Mouse (Mus musculus) forebrain, embryonic 15.5 days (tissue): ENCODE measurements around the gene Gpr61. TPM values are rescaled to one million over a fixed set of nuclear protein-coding genes. Genes with fewer than 3 reads are reported as not detected.

Experiments used
- ATAC-seq: fragments of 200-750 bp; cut with Nextera tagmentation; replicated peaks from 2 replicates; pipeline ENCODE4 v1.8.0; 2017; ENCODE audit warnings: mild to moderate bottlenecking, moderate TSS enrichment, moderate library complexity
- H3K27ac ChIP-seq: fragments of 300-500 bp; sonication (generic); replicated peaks from 2 replicates; pipeline ENCODE4 v1.5.1; 2015; ENCODE audit warnings: mild to moderate bottlenecking, inconsistent platforms
- H3K27me3 ChIP-seq: fragments of 300-500 bp; sonication (generic); 2 replicates; pipeline ENCODE4 v1.6.1; 2015; ENCODE audit warnings: inconsistent platforms
- H3K36me3 ChIP-seq: fragments of 300-500 bp; sonication (generic); 2 replicates; pipeline ENCODE4 v1.6.1; 2015; ENCODE audit warnings: mild to moderate bottlenecking, inconsistent platforms
- H3K4me1 ChIP-seq: fragments of 300-500 bp; sonication (generic); 2 replicates; pipeline ENCODE4 v1.6.1; 2015; ENCODE audit warnings: inconsistent platforms
- H3K4me2 ChIP-seq: fragments of 300-500 bp; sonication (generic); replicated peaks from 2 replicates; pipeline ENCODE4 v1.6.1; 2015; ENCODE audit warnings: mild to moderate bottlenecking, inconsistent platforms
- H3K4me3 ChIP-seq: fragments of 300-500 bp; sonication (generic); 2 replicates; pipeline ENCODE4 v1.5.1; 2015; ENCODE audit warnings: mild to moderate bottlenecking, inconsistent platforms
- H3K9ac ChIP-seq: fragments of 300-500 bp; sonication (generic); replicated peaks from 2 replicates; pipeline ENCODE4 v1.6.1; 2015; ENCODE audit warnings: mild to moderate bottlenecking, inconsistent platforms
- H3K9me3 ChIP-seq: fragments of 300-500 bp; sonication (generic); 2 replicates; pipeline ENCODE4 v1.6.1; 2016; ENCODE audit warnings: inconsistent platforms
- WGBS: fragments of 180-500 bp; shearing (Covaris S2); methylation state at CpG from one replicate; pipeline ENCODE4 v1.1.7; 2015; ENCODE audit warnings: mixed read lengths; 5-methylcytosine and 5-hydroxymethylcytosine counted together
- polyA plus RNA-seq: library from polyadenylated mRNA; unstranded; fragments of >200 nt; fragmentation: Nextera tagmentation; extraction: Ambion mirVana; gene quantifications from 2 replicates; pipeline ENCODE4 v1.2.1, GENCODE M21; 2015

Gpr61 gene
- polyA plus RNA-seq, 1 experiment from 2014 or later = 2.2 TPM

- H3K27me3 ChIP-seq = no peaks in the 10 kb centered on the region
- peaks cover 9% of the 10 kb centered on the region; the same call in 1 of the 2 replicates for H3K36me3 ChIP-seq
- H3K4me2 ChIP-seq = no peak overlapping the region
- no peak overlapping the region for H3K27ac ChIP-seq
- ATAC-seq = no peak
- no peaks in the 10 kb centered on the region for H3K9me3 ChIP-seq
- H3K9ac ChIP-seq = 0 out of 2 replicates have a peak overlapping the region, but pooled peaks have one; percentile 6
- no peak overlapping the region for H3K4me3 ChIP-seq
- 65% methylated on average over 5 of the region's 5 CpGs for WGBS
- peaks cover 41% of the 10 kb centered on the region for H3K4me1 ChIP-seq
These were observed 35.2 kb upstream of the Gpr61 start for GRCm38 (mm10) chr3:108189897-108190296.

- Histone ChIP-seq H3K4me3 (no peak overlapping the region), H3K9ac (no peak overlapping the region), H3K4me2 (no peak overlapping the region), H3K4me1 (peaks cover 40% of the 10 kb centered on the region), H3K9me3 (no peaks in the 10 kb centered on the region), H3K36me3 (peaks cover 9% of the 10 kb centered on the region; the same call in 1 of the 2 replicates), H3K27ac (no peak overlapping the region), H3K27me3 (no peaks in the 10 kb centered on the region)
- WGBS = 76% methylated on average over 9 of the region's 9 CpGs
- ATAC-seq = no peak
These were observed 34.2 kb upstream of the Gpr61 start for GRCm38 (mm10) chr3:108188716-108189490.

- Histone ChIP-seq H3K27ac (no peak overlapping the region), H3K9me3 (no peaks in the 10 kb centered on the region), H3K36me3 (0 out of 2 replicates have a peak, but pooled peaks cover 6% of the 10 kb centered on the region), H3K4me2 (peak overlapping the region; percentile 89), H3K9ac (peak overlapping the region; percentile 80), H3K27me3 (no peaks in the 10 kb centered on the region), H3K4me3 (peak overlapping the region; percentile 84), H3K4me1 (peaks cover 37% of the 10 kb centered on the region)
- 67% methylated on average over 20 of the region's 20 CpGs for WGBS
- ATAC-seq = peak; percentile 40
These were observed 32.6 kb upstream of the Gpr61 start for GRCm38 (mm10) chr3:108187111-108187795.

GRCm38 (mm10) chr3:108186098-108187047, 31.7 kb upstream of the Gpr61 start, which contains the start of gene Amigo1:
Gene Amigo1, plus strand, starts transcription at chr3:108186335.
- H3K27ac ChIP-seq = peak within 1 kb of the TSS; percentile 38
- peak; percentile 74 for ATAC-seq

GRCm38 (mm10) chr3:108185460-108186097, 30.9 kb upstream of the Gpr61 start:
- Histone ChIP-seq H3K9ac (peak overlapping the region; percentile 80), H3K27ac (no peak overlapping the region), H3K36me3 (0 out of 2 replicates have a peak, but pooled peaks cover 6% of the 10 kb centered on the region), H3K9me3 (no peaks in the 10 kb centered on the region), H3K4me2 (peak overlapping the region; percentile 89), H3K4me3 (peak overlapping the region; percentile 84), H3K27me3 (no peaks in the 10 kb centered on the region), H3K4me1 (peaks cover 37% of the 10 kb centered on the region)
- peak; percentile 54; the same call in 1 of the 2 replicates for ATAC-seq
- 3% methylated on average over 16 of the region's 16 CpGs for WGBS

More at GRCm38 (mm10) chr3:108186098-108187047, 31.7 kb upstream of the Gpr61 start, which contains the start of gene Amigo1:
- Histone ChIP-seq H3K4me1 (peaks cover 37% of the 10 kb centered on the region), H3K27me3 (no peaks in the 10 kb centered on the region), H3K36me3 (0 out of 2 replicates have a peak, but pooled peaks cover 6% of the 10 kb centered on the region), H3K4me2 (peak within 1 kb of the TSS; percentile 89), H3K4me3 (peak within 1 kb of the TSS; percentile 84), H3K9me3 (no peaks in the 10 kb centered on the region), H3K9ac (peak within 1 kb of the TSS; percentile 80)
- under 1% methylated on average over 80 of the region's 100 CpGs for WGBS

- no peak overlapping the region for H3K4me3 ChIP-seq
- 79% methylated on average over 3 of the region's 3 CpGs for WGBS
- no peak overlapping the region for H3K4me2 ChIP-seq
- H3K27me3 ChIP-seq = no peaks in the 10 kb centered on the region
- no peak overlapping the region for H3K27ac ChIP-seq
- peaks cover 33% of the 10 kb centered on the region for H3K4me1 ChIP-seq
- no peak for ATAC-seq
- no peaks in the 10 kb centered on the region for H3K9me3 ChIP-seq
- no peak overlapping the region for H3K9ac ChIP-seq
- 0 out of 2 replicates have a peak, but pooled peaks cover 2% of the 10 kb centered on the region for H3K36me3 ChIP-seq
These were observed 30.1 kb upstream of the Gpr61 start for GRCm38 (mm10) chr3:108184742-108185141.

GRCm38 (mm10) chr3:108180514-108180913, 25.8 kb upstream of the Gpr61 start:
- 19% methylated on average over 2 of the region's 2 CpGs for WGBS
- H3K4me1 ChIP-seq = peaks cover 5% of the 10 kb centered on the region
- H3K9me3 ChIP-seq = no peaks in the 10 kb centered on the region
- no peak overlapping the region for H3K9ac ChIP-seq
- H3K4me2 ChIP-seq = no peak overlapping the region
- no peak overlapping the region for H3K4me3 ChIP-seq
- ATAC-seq = no peak
- H3K27me3 ChIP-seq = no peaks in the 10 kb centered on the region
- no peak overlapping the region for H3K27ac ChIP-seq
- no peaks in the 10 kb centered on the region for H3K36me3 ChIP-seq

- Histone ChIP-seq H3K27me3 (no peaks in the 10 kb centered on the region), H3K9ac (no peak overlapping the region), H3K36me3 (no peaks in the 10 kb centered on the region), H3K4me1 (peaks cover 17% of the 10 kb centered on the region), H3K4me2 (no peak overlapping the region), H3K9me3 (no peaks in the 10 kb centered on the region), H3K4me3 (no peak overlapping the region), H3K27ac (no peak overlapping the region)
- no peak for ATAC-seq
- 76% methylated on average over 7 of the region's 7 CpGs for WGBS
These were observed 24.4 kb upstream of the Gpr61 start for GRCm38 (mm10) chr3:108178756-108179715.

- peak overlapping the region; percentile 90 for H3K27ac ChIP-seq
- H3K9ac ChIP-seq = peak overlapping the region; percentile 37
- H3K4me1 ChIP-seq = peaks cover 20% of the 10 kb centered on the region
- H3K27me3 ChIP-seq = no peaks in the 10 kb centered on the region
- peak overlapping the region; percentile 34 for H3K4me2 ChIP-seq
- H3K36me3 ChIP-seq = no peaks in the 10 kb centered on the region
- no peaks in the 10 kb centered on the region for H3K9me3 ChIP-seq
- 9% methylated on average over 13 of the region's 14 CpGs for WGBS
- 0 out of 2 replicates have a peak overlapping the region, but pooled peaks have one; percentile 7 for H3K4me3 ChIP-seq
- peak; percentile 94 for ATAC-seq
These were observed 20.2 kb upstream of the Gpr61 start for GRCm38 (mm10) chr3:108174672-108175531.
